Mouse (Mus musculus): ENCODE results near the gene Ccnf. TPM values are rescaled to one million over a fixed set of nuclear protein-coding genes. Genes with fewer than 3 reads are reported as not detected.

Ccnf gene
- polyA plus RNA-seq, 1 experiment, result 38.1 TPM

DNA sequence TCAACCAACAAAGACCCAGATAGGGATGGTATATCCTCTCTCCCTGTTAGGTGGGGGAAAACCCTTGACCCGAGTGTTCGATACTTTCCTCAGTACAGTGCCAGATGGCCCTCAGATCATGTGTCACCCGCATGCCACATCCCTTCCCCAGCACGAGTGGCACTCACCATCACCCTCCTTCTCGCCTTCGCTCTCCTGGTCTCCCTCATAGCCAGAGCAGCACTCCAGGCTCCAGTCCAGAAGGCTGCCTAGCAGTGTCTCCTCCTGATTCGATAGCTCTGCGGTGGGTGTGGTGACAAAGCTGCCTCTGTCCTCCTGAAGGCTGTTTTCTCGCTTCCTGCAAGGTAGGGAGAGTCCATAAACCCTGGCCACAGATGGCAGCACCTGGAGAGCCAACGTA is 26.5 kb downstream of the Ccnf start:
- TF ChIP-seq MYOG (IDR thresholded peaks at IDR 0.05; ENCODE audit: control insufficient read depth, extremely low read depth, insufficient read length), result no peak
- TF ChIP-seq MYOD1 (IDR thresholded peaks at IDR 0.05; ENCODE audit: control insufficient read depth, insufficient read length, low read depth), result no peak
- no peak for TF ChIP-seq FOSL1 (IDR thresholded peaks at IDR 0.05; ENCODE audit: insufficient read depth, low read length, poor library complexity, severe bottlenecking)
- TF ChIP-seq CEBPB (IDR thresholded peaks at IDR 0.05; ENCODE audit: low read depth), result no peak
- no peak for TF ChIP-seq USF1 (IDR thresholded peaks at IDR 0.05; ENCODE audit: low read depth)
- no peak for TF ChIP-seq CTCF (IDR thresholded peaks at IDR 0.05; ENCODE audit: control insufficient read depth, insufficient read depth, insufficient read length)
- TF ChIP-seq MAX (IDR thresholded peaks at IDR 0.05), result no peak
- H3K27me3 ChIP-seq (ENCODE audit: control insufficient read depth, insufficient read depth, insufficient read length), result no peaks in the 10 kb centered on the region
- H3K4me3 ChIP-seq (ENCODE audit: insufficient read depth, poor library complexity, severe bottlenecking), result no peak overlapping the region
- no peak overlapping the region for H3ac ChIP-seq (ENCODE audit: control insufficient read depth, insufficient read length, low read depth)
- peaks cover 7% of the 10 kb centered on the region for H3K79me2 ChIP-seq (ENCODE audit: control insufficient read depth, insufficient read depth)
- H3K79me3 ChIP-seq (ENCODE audit: low read depth), result peaks cover 3% of the 10 kb centered on the region
- H3K36me3 ChIP-seq (ENCODE audit: control insufficient read depth, insufficient read depth), result peaks cover 52% of the 10 kb centered on the region

DNA sequence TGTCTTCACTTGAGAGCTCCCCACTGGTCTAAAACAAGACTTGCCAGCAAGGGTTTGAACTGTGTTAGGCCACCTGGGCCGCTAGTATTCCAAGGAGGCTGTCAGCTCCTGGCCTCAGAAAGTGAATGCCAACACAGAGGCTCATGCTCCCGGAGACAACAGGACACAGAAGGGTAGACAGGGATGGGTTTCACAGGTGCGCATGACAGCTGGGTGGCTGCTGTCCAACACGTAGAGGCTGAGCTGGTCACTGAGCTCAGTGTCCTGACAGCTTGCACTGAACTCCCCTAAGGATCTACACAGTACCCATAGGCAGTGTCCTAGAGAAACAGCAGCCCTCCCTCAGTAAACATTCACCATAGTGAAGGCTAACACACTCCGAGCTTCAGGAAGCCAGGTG is 27.8 kb downstream of the Ccnf start:
- peaks cover 12% of the 10 kb centered on the region for H3K79me2 ChIP-seq (ENCODE audit: control insufficient read depth, insufficient read depth)
- peaks cover 48% of the 10 kb centered on the region for H3K36me3 ChIP-seq (ENCODE audit: control insufficient read depth, insufficient read depth)
- H3K79me3 ChIP-seq (ENCODE audit: low read depth), result peaks cover 7% of the 10 kb centered on the region
- no peak overlapping the region for H3ac ChIP-seq (ENCODE audit: control insufficient read depth, insufficient read length, low read depth)
- no peaks in the 10 kb centered on the region for H3K27me3 ChIP-seq (ENCODE audit: control insufficient read depth, insufficient read depth, insufficient read length)
- no peak overlapping the region for H3K4me3 ChIP-seq (ENCODE audit: insufficient read depth, poor library complexity, severe bottlenecking)
- no peak for TF ChIP-seq MYOD1 (IDR thresholded peaks at IDR 0.05; ENCODE audit: control insufficient read depth, insufficient read length, low read depth)
- TF ChIP-seq MAX (IDR thresholded peaks at IDR 0.05), result no peak
- no peak for TF ChIP-seq MYOG (IDR thresholded peaks at IDR 0.05; ENCODE audit: control insufficient read depth, extremely low read depth, insufficient read length)
- TF ChIP-seq CTCF (IDR thresholded peaks at IDR 0.05; ENCODE audit: control insufficient read depth, insufficient read depth, insufficient read length), result no peak
- no peak for TF ChIP-seq USF1 (IDR thresholded peaks at IDR 0.05; ENCODE audit: low read depth)
- TF ChIP-seq CEBPB (IDR thresholded peaks at IDR 0.05; ENCODE audit: low read depth), result no peak
- no peak for TF ChIP-seq FOSL1 (IDR thresholded peaks at IDR 0.05; ENCODE audit: insufficient read depth, low read length, poor library complexity, severe bottlenecking)

DNA sequence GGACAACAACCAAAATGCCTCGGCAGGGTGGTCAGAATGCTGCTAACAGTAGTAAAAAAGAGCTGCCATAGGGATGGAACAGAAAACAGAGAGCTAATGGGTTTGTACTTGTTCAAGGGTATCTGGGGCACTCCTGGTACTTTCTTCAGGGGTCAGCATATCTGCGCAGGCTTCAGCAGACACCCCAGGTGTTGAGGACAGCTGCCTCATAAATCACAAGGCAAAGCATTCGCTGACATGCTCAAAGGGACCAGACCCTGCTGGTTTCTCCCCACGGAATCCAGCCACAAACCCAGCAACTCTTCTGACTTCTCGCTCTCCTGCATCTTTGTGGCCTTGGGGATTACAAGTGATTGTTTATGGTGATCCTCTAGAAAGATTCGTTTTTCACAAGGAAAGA is 28.6 kb downstream of the Ccnf start:
- no peak for TF ChIP-seq MYOG (IDR thresholded peaks at IDR 0.05; ENCODE audit: control insufficient read depth, extremely low read depth, insufficient read length)
- no peak for TF ChIP-seq MAX (IDR thresholded peaks at IDR 0.05)
- TF ChIP-seq MYOD1 (IDR thresholded peaks at IDR 0.05; ENCODE audit: control insufficient read depth, insufficient read length, low read depth), result peak; percentile 56
- Histone ChIP-seq H3K79me3 (ENCODE audit: low read depth) (peaks cover 7% of the 10 kb centered on the region), H3K27me3 (ENCODE audit: control insufficient read depth, insufficient read depth, insufficient read length) (no peaks in the 10 kb centered on the region), H3ac (ENCODE audit: control insufficient read depth, insufficient read length, low read depth) (no peak overlapping the region), H3K4me3 (ENCODE audit: insufficient read depth, poor library complexity, severe bottlenecking) (no peak overlapping the region), H3K79me2 (ENCODE audit: control insufficient read depth, insufficient read depth) (peaks cover 12% of the 10 kb centered on the region), H3K36me3 (ENCODE audit: control insufficient read depth, insufficient read depth) (peaks cover 51% of the 10 kb centered on the region)

DNA sequence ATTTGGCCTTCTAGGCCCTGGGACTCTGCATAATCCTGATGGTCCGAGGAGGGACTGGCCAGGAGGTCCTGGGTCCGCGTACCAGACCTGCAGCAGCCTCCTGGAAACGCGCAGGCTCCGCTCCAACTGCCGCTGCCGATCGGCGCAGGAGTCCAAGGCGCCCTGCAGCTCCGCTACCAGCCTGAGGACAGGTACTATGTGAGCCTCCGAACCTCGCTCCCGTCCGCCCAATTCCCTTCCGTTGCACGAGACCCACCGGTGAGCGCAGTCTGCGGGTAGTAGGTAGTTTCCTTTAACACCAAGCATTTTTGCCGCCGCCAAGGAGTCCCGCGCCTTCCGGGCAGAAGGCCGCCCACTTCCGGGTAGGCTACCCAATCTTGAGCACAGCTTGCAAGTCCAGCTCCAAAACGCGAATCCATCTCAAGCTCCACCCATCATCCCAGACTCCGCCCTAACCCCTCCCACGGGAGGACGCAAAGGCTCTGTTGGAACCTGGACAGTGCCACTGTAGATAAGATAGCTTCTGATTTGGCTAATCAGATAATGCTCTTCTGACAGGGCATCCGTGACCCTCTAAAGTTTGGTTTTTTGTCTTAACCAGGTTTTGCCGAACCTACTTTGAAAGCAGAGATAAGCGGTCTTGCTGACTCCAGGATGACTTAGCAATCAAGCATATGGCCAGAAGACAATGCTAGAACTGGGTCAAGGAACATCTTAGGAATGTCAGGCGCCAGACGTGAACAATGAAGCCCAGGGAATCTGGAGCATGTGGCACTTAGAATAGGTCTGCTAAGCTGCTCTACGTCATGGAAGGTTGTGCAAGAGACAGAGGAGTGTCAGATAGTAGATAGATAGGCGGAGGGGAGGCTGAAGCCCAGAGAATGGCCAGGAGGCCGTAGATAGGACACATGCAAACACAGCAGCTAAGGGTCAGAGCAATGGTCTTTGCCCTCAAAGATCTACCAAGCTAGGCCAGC is 30.6 kb downstream of the Ccnf start, which contains the start of gene Tedc2:
Tedc2 (minus strand) TSS at position 417 of the 977 bp plus-strand sequence.
- peaks cover 12% of the 10 kb centered on the region for H3K79me2 ChIP-seq (ENCODE audit: control insufficient read depth, insufficient read depth)
- TF ChIP-seq FOSL1 (IDR thresholded peaks at IDR 0.05; ENCODE audit: insufficient read depth, low read length, poor library complexity, severe bottlenecking) (no peak), CEBPB (IDR thresholded peaks at IDR 0.05; ENCODE audit: low read depth) (peak; percentile 74), MAX (IDR thresholded peaks at IDR 0.05) (no peak)
- H3K79me3 ChIP-seq (ENCODE audit: low read depth), result peaks cover 7% of the 10 kb centered on the region
- H3K27me3 ChIP-seq (ENCODE audit: control insufficient read depth, insufficient read depth, insufficient read length), result no peaks in the 10 kb centered on the region
- H3K36me3 ChIP-seq (ENCODE audit: control insufficient read depth, insufficient read depth), result peaks cover 47% of the 10 kb centered on the region
- H3K4me3 ChIP-seq (ENCODE audit: insufficient read depth, poor library complexity, severe bottlenecking), result peak within 1 kb of the TSS; percentile 66
- peak within 1 kb of the TSS; percentile 87 for H3ac ChIP-seq (ENCODE audit: control insufficient read depth, insufficient read length, low read depth)

DNA sequence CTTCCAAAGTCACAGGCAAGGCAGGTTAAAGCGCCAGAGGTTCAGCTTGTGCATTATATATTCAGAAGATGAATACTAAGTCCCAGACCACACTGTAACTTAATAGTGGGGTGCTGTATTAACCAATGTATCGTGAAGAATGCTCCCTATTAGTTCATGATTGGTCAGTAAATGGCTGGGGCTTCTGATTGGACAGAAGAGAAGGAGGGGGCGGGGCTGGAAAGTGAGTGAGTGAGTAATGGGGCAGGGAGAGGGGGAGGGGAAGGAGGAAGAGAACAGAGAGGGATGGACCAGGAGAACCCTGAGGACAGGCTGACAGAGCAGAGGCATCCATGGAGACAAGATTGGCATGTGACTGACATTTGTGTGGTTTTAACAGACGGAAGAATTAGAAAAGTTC is 34.4 kb downstream of the Ccnf start:
- Histone ChIP-seq H3K79me2 (ENCODE audit: control insufficient read depth, insufficient read depth) (peaks cover 12% of the 10 kb centered on the region), H3ac (ENCODE audit: control insufficient read depth, insufficient read length, low read depth) (no peak overlapping the region), H3K4me3 (ENCODE audit: insufficient read depth, poor library complexity, severe bottlenecking) (no peak overlapping the region), H3K36me3 (ENCODE audit: control insufficient read depth, insufficient read depth) (peaks cover 20% of the 10 kb centered on the region), H3K79me3 (ENCODE audit: low read depth) (peaks cover 7% of the 10 kb centered on the region), H3K27me3 (ENCODE audit: control insufficient read depth, insufficient read depth, insufficient read length) (no peaks in the 10 kb centered on the region)
- TF ChIP-seq MYOG (IDR thresholded peaks at IDR 0.05; ENCODE audit: control insufficient read depth, extremely low read depth, insufficient read length), result no peak
- no peak for TF ChIP-seq CTCF (IDR thresholded peaks at IDR 0.05; ENCODE audit: control insufficient read depth, insufficient read depth, insufficient read length)
- no peak for TF ChIP-seq MAX (IDR thresholded peaks at IDR 0.05)
- TF ChIP-seq CEBPB (IDR thresholded peaks at IDR 0.05; ENCODE audit: low read depth), result no peak
- TF ChIP-seq USF1 (IDR thresholded peaks at IDR 0.05; ENCODE audit: low read depth), result no peak
- no peak for TF ChIP-seq FOSL1 (IDR thresholded peaks at IDR 0.05; ENCODE audit: insufficient read depth, low read length, poor library complexity, severe bottlenecking)
- TF ChIP-seq MYOD1 (IDR thresholded peaks at IDR 0.05; ENCODE audit: control insufficient read depth, insufficient read length, low read depth), result no peak
